8 mouse cellular contexts compared by ENCODE assay signal in the genomic region with DNA sequence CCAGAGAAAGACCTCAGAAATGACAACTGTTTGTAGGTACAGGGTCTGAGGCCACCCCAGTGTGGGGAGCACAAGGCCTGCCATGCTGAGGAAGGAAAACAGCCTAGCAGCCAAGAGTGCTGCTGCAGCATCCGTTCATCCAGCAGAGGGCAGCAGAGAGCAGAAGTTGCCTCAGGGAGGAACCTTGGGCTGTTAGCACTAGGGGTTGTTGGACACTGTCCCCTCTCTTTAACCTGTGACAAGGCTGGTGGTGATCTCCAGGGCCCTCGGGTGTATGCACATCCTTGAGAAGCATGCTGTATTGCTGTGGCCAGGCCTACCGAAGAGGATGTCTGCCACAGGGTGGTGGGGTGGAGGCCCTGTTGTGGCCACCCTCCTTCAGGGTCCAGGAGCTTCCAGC.
A peak's percentile ranks its signal among the peaks of the same experiment; 100 is the strongest.
DNase-seq lines count a peak whose midpoint lies in the region; ATAC-seq lines count a peak whose summit lies in the region.

No protein-coding gene starts in this region.

- H3K4me1 ChIP-seq in forebrain, embryonic 11.5 days (replicated peaks; ENCODE audit: control insufficient read depth, insufficient read depth, low read length) = no peaks in the 10 kb centered on the region
- H3K4me1 ChIP-seq in heart, embryonic 15.5 days (replicated peaks) = peaks cover 18% of the 10 kb centered on the region
- H3K4me1 ChIP-seq in liver, embryonic 12.5 days = no peaks in the 10 kb centered on the region
- no peaks in the 10 kb centered on the region for H3K4me1 ChIP-seq in neural tube, embryonic 11.5 days (ENCODE audit: control insufficient read depth, insufficient read depth, low read length)
- H3K4me1 ChIP-seq in stomach, embryonic 15.5 days = no peaks in the 10 kb centered on the region; the same call in 1 of the 2 replicates

- no peak overlapping the region for H3K27ac ChIP-seq in forebrain, embryonic 11.5 days (ENCODE audit: low read depth, low read length)
- no peak overlapping the region; the same call in 1 of the 2 replicates for H3K27ac ChIP-seq in heart, embryonic 15.5 days
- H3K27ac ChIP-seq in liver, embryonic 12.5 days = no peak overlapping the region
- no peak overlapping the region for H3K27ac ChIP-seq in neural tube, embryonic 11.5 days (ENCODE audit: low read depth, low read length)
- H3K27ac ChIP-seq in stomach, embryonic 15.5 days = no peak overlapping the region

- no peaks in the 10 kb centered on the region for H3K27me3 ChIP-seq in forebrain, embryonic 11.5 days (ENCODE audit: control insufficient read depth, insufficient read depth, low read length)
- peaks cover 14% of the 10 kb centered on the region for H3K27me3 ChIP-seq in heart, embryonic 15.5 days
- peaks cover 23% of the 10 kb centered on the region for H3K27me3 ChIP-seq in liver, embryonic 12.5 days (replicated peaks)
- H3K27me3 ChIP-seq in neural tube, embryonic 11.5 days (ENCODE audit: control insufficient read depth, insufficient read depth, low read length) = peaks cover 3% of the 10 kb centered on the region
- H3K27me3 ChIP-seq in stomach, embryonic 15.5 days (replicated peaks) = no peaks in the 10 kb centered on the region

- peak; percentile 77 for DNase-seq in c-Kit-positive CD71-negative TER-119-negative erythroid progenitor cells, embryonic 14.5 days (ENCODE audit: low read depth)
- DNase-seq in forebrain, embryonic 11.5 days (ENCODE audit: low spot score) = peak; percentile 93
- DNase-seq in kidney, postnatal 10 days = peak; percentile 94
- peak; percentile 88 for DNase-seq in neural tube, embryonic 11.5 days (ENCODE audit: low spot score)

- no peak overlapping the region for H3K9ac ChIP-seq in forebrain, embryonic 11.5 days (ENCODE audit: low read length)
- H3K9ac ChIP-seq in heart, embryonic 15.5 days = no peak overlapping the region
- H3K9ac ChIP-seq in liver, embryonic 12.5 days = no peak overlapping the region
- H3K9ac ChIP-seq in neural tube, embryonic 11.5 days (ENCODE audit: low read length) = no peak overlapping the region
- H3K9ac ChIP-seq in stomach, embryonic 15.5 days = no peak overlapping the region

- H3K9me3 ChIP-seq in forebrain, embryonic 11.5 days (ENCODE audit: control insufficient read depth, low read length) = no peaks in the 10 kb centered on the region
- H3K9me3 ChIP-seq in heart, embryonic 15.5 days (replicated peaks) = no peaks in the 10 kb centered on the region
- no peaks in the 10 kb centered on the region for H3K9me3 ChIP-seq in liver, embryonic 12.5 days (replicated peaks)
- no peaks in the 10 kb centered on the region for H3K9me3 ChIP-seq in neural tube, embryonic 11.5 days (ENCODE audit: control insufficient read depth, low read length)
- no peaks in the 10 kb centered on the region for H3K9me3 ChIP-seq in stomach, embryonic 15.5 days

- no peak overlapping the region for H3K4me3 ChIP-seq in forebrain, embryonic 11.5 days (ENCODE audit: low read depth, low read length)
- no peak overlapping the region for H3K4me3 ChIP-seq in heart, embryonic 15.5 days
- H3K4me3 ChIP-seq in liver, embryonic 12.5 days = no peak overlapping the region
- no peak overlapping the region for H3K4me3 ChIP-seq in neural tube, embryonic 11.5 days (ENCODE audit: low read depth, low read length)
- no peak overlapping the region for H3K4me3 ChIP-seq in stomach, embryonic 15.5 days (replicated peaks)

- peak; percentile 75 for ATAC-seq in CD4-positive, CD25-positive, alpha-beta regulatory T cell, adult 4 months
- ATAC-seq in forebrain, embryonic 11.5 days (replicated peaks; ENCODE audit: low FRiP score) = peak; percentile 64
- ATAC-seq in heart, embryonic 15.5 days (replicated peaks; ENCODE audit: insufficient number of reproducible peaks, insufficient read depth, low FRiP score, low read depth) = peak; percentile 51
- peak; percentile 38; the same call in 1 of the 2 replicates for ATAC-seq in liver, embryonic 12.5 days
- peak; percentile 51 for ATAC-seq in neural tube, embryonic 11.5 days (ENCODE audit: insufficient read depth, low FRiP score, low TSS enrichment)
- ATAC-seq in stomach, embryonic 15.5 days (ENCODE audit: insufficient read depth, low FRiP score, low read depth) = peak; percentile 35; the same call in 1 of the 2 replicates

- 13% methylated on average over 3 of the region's 3 CpGs for WGBS in forebrain, embryonic 11.5 days
- WGBS in heart, embryonic 15.5 days = 11% methylated on average over 3 of the region's 3 CpGs
- 8% methylated on average over 3 of the region's 3 CpGs for WGBS in liver, embryonic 12.5 days (ENCODE audit: insufficient replicate concordance)
- WGBS in neural tube, embryonic 11.5 days = 18% methylated on average over 3 of the region's 3 CpGs
- WGBS in stomach, embryonic 15.5 days = 15% methylated on average over 3 of the region's 3 CpGs

- no peaks in the 10 kb centered on the region for H3K36me3 ChIP-seq in forebrain, embryonic 11.5 days (ENCODE audit: control insufficient read depth, insufficient read depth, low read length)
- H3K36me3 ChIP-seq in heart, embryonic 15.5 days = no peaks in the 10 kb centered on the region
- no peaks in the 10 kb centered on the region for H3K36me3 ChIP-seq in liver, embryonic 12.5 days
- H3K36me3 ChIP-seq in neural tube, embryonic 11.5 days (ENCODE audit: control insufficient read depth, insufficient read depth, low read length) = no peaks in the 10 kb centered on the region
- no peaks in the 10 kb centered on the region for H3K36me3 ChIP-seq in stomach, embryonic 15.5 days

- no peak overlapping the region for H3K4me2 ChIP-seq in forebrain, embryonic 11.5 days (ENCODE audit: low read depth, low read length, severe bottlenecking)
- H3K4me2 ChIP-seq in heart, embryonic 15.5 days = no peak overlapping the region
- no peak overlapping the region for H3K4me2 ChIP-seq in liver, embryonic 12.5 days
- no peak overlapping the region for H3K4me2 ChIP-seq in neural tube, embryonic 11.5 days (ENCODE audit: low read depth)
- no peak overlapping the region for H3K4me2 ChIP-seq in stomach, embryonic 15.5 days
